Mouse (Mus musculus) liver, embryonic 13.5 days (tissue): ENCODE measurements at regions not wholly inside any gene's neighbourhood (a gene's known extent, or its start where the extent isn't known, plus 50 kb on each side); places are given as distances from the start of the nearest gene placed in this dataset.
A peak's percentile ranks its signal among the peaks of the same experiment; 100 is the strongest.

ENCODE experiments used
- ATAC-seq: fragments of 200-750 bp; cut with Nextera tagmentation; 2 replicates; pipeline ENCODE4 v1.8.0; 2017; ENCODE audit warnings: low read depth, mild to moderate bottlenecking, moderate number of reproducible peaks, moderate library complexity
- DNase-seq: peaks from one replicate; pipeline ENCODE4 v3.0.0; 2022
- H3K27ac ChIP-seq: fragments of 300-500 bp; sonication (generic); 2 replicates; pipeline ENCODE4 v1.5.1; 2015; ENCODE audit warnings: moderate library complexity, mild to moderate bottlenecking, inconsistent platforms
- H3K27me3 ChIP-seq: fragments of 300-500 bp; sonication (generic); 2 replicates; pipeline ENCODE4 v1.6.1; 2015; ENCODE audit warnings: mild to moderate bottlenecking, inconsistent platforms
- H3K36me3 ChIP-seq: fragments of 300-500 bp; sonication (generic); 2 replicates; pipeline ENCODE4 v1.6.1; 2015; ENCODE audit warnings: mild to moderate bottlenecking, inconsistent platforms
- H3K4me1 ChIP-seq: fragments of 300-500 bp; sonication (generic); replicated peaks from 2 replicates; pipeline ENCODE4 v1.6.1; 2015; ENCODE audit warnings: inconsistent platforms
- H3K4me2 ChIP-seq: fragments of 300-500 bp; sonication (generic); 2 replicates; pipeline ENCODE4 v1.6.1; 2015; ENCODE audit warnings: inconsistent platforms, mild to moderate bottlenecking, moderate library complexity
- H3K4me3 ChIP-seq: fragments of 300-500 bp; sonication (generic); replicated peaks from 2 replicates; pipeline ENCODE4 v1.5.1; 2015; ENCODE audit warnings: mild to moderate bottlenecking, inconsistent platforms
- H3K9ac ChIP-seq: fragments of 300-500 bp; sonication (generic); 2 replicates; pipeline ENCODE4 v1.6.1; 2015; ENCODE audit warnings: mild to moderate bottlenecking, inconsistent platforms
- H3K9me3 ChIP-seq: fragments of 300-500 bp; sonication (generic); replicated peaks from 2 replicates; pipeline ENCODE4 v1.6.1; 2016; ENCODE audit warnings: inconsistent platforms
- WGBS: fragments of 180-500 bp; shearing (Covaris S2); methylation state at CpG from one replicate; pipeline ENCODE4 v1.1.7; 2015; ENCODE audit not compliant: insufficient replicate concordance; 5-methylcytosine and 5-hydroxymethylcytosine counted together

GRCm38 (mm10) chr6:50926313-50926712 is 272.1 kb upstream of the Npvf start:
- peaks cover 4% of the 10 kb centered on the region; the same call in 1 of the 2 replicates for H3K27me3 ChIP-seq
- DNase-seq (no peak), ATAC-seq (no peak)
- H3K4me1 ChIP-seq = no peaks in the 10 kb centered on the region
- H3K36me3 ChIP-seq = no peaks in the 10 kb centered on the region
- H3K27ac ChIP-seq = no peak overlapping the region
- H3K4me3 ChIP-seq = no peak overlapping the region
- 34% methylated on average over 1 of the region's 1 CpGs for WGBS
- peaks cover 3% of the 10 kb centered on the region for H3K9me3 ChIP-seq
- H3K4me2 ChIP-seq = no peak overlapping the region
- H3K9ac ChIP-seq = no peak overlapping the region

- H3K9me3 ChIP-seq = peaks cover 3% of the 10 kb centered on the region
- 70% methylated on average over 9 of the region's 9 CpGs for WGBS
Measured at GRCm38 (mm10) chr6:50929503-50929902, 275.3 kb upstream of the Npvf start.

GRCm38 (mm10) chr6:50933510-50933909 is 279.3 kb upstream of the Npvf start:
- WGBS = 89% methylated on average over 6 of the region's 6 CpGs
- Histone ChIP-seq H3K4me3 (no peak overlapping the region), H3K36me3 (no peaks in the 10 kb centered on the region), H3K4me1 (no peaks in the 10 kb centered on the region), H3K4me2 (no peak overlapping the region), H3K9me3 (no peaks in the 10 kb centered on the region), H3K27me3 (0 out of 2 replicates have a peak, but pooled peaks cover 4% of the 10 kb centered on the region), H3K27ac (no peak overlapping the region), H3K9ac (no peak overlapping the region)
- no peak for DNase-seq
- ATAC-seq = no peak

More at GRCm38 (mm10) chr6:50929503-50929902, 275.3 kb upstream of the Npvf start:
- Histone ChIP-seq H3K27ac (no peak overlapping the region), H3K9ac (no peak overlapping the region), H3K4me2 (no peak overlapping the region), H3K4me1 (no peaks in the 10 kb centered on the region), H3K4me3 (no peak overlapping the region), H3K27me3 (peaks cover 4% of the 10 kb centered on the region; the same call in 1 of the 2 replicates), H3K36me3 (no peaks in the 10 kb centered on the region)
- no peak for ATAC-seq
- no peak for DNase-seq

- Histone ChIP-seq H3K36me3 (no peaks in the 10 kb centered on the region), H3K4me1 (no peaks in the 10 kb centered on the region), H3K9ac (no peak overlapping the region), H3K9me3 (no peaks in the 10 kb centered on the region), H3K27ac (no peak overlapping the region), H3K27me3 (0 out of 2 replicates have a peak, but pooled peaks cover 4% of the 10 kb centered on the region), H3K4me2 (no peak overlapping the region), H3K4me3 (no peak overlapping the region)
- ATAC-seq (no peak), DNase-seq (no peak)
- WGBS = 64% methylated on average over 10 of the region's 10 CpGs
Measured at GRCm38 (mm10) chr6:50934245-50934644, 280.0 kb upstream of the Npvf start.

- Histone ChIP-seq H3K27me3 (no peaks in the 10 kb centered on the region), H3K9ac (no peak overlapping the region), H3K27ac (no peak overlapping the region), H3K9me3 (no peaks in the 10 kb centered on the region), H3K4me3 (no peak overlapping the region), H3K36me3 (no peaks in the 10 kb centered on the region), H3K4me1 (no peaks in the 10 kb centered on the region), H3K4me2 (no peak overlapping the region)
- ATAC-seq (no peak), DNase-seq (no peak)
- WGBS = 73% methylated on average over 8 of the region's 8 CpGs
Measured at GRCm38 (mm10) chr6:50936306-50936705, 282.1 kb upstream of the Npvf start.

GRCm38 (mm10) chr6:50937094-50937493 is 282.9 kb upstream of the Npvf start:
- no peak overlapping the region for H3K4me3 ChIP-seq
- ATAC-seq (no peak), DNase-seq (peak; percentile 49)
- H3K27ac ChIP-seq = no peak overlapping the region
- 20% methylated on average over 9 of the region's 9 CpGs for WGBS
- no peaks in the 10 kb centered on the region for H3K36me3 ChIP-seq
- no peaks in the 10 kb centered on the region for H3K4me1 ChIP-seq
- no peaks in the 10 kb centered on the region for H3K27me3 ChIP-seq
- no peak overlapping the region for H3K4me2 ChIP-seq
- H3K9me3 ChIP-seq = no peaks in the 10 kb centered on the region
- H3K9ac ChIP-seq = no peak overlapping the region

- no peak overlapping the region for H3K4me2 ChIP-seq
- DNase-seq = no peak
- H3K9me3 ChIP-seq = no peaks in the 10 kb centered on the region
- H3K27ac ChIP-seq = no peak overlapping the region
- H3K4me1 ChIP-seq = no peaks in the 10 kb centered on the region
- WGBS = 23% methylated on average over 7 of the region's 7 CpGs
- H3K36me3 ChIP-seq = no peaks in the 10 kb centered on the region
- no peak overlapping the region for H3K9ac ChIP-seq
- H3K27me3 ChIP-seq = no peaks in the 10 kb centered on the region
- ATAC-seq = no peak
- H3K4me3 ChIP-seq = no peak overlapping the region
Measured at GRCm38 (mm10) chr6:50938879-50939278, 284.6 kb upstream of the Npvf start.

GRCm38 (mm10) chr6:50939440-50939839 is 285.2 kb upstream of the Npvf start:
- H3K4me1 ChIP-seq = no peaks in the 10 kb centered on the region
- no peak overlapping the region for H3K9ac ChIP-seq

GRCm38 (mm10) chr6:50940118-50940517 is 285.9 kb upstream of the Npvf start:
- Histone ChIP-seq H3K9me3 (no peaks in the 10 kb centered on the region), H3K4me3 (no peak overlapping the region), H3K36me3 (no peaks in the 10 kb centered on the region), H3K4me2 (no peak overlapping the region), H3K4me1 (no peaks in the 10 kb centered on the region), H3K27me3 (no peaks in the 10 kb centered on the region), H3K9ac (no peak overlapping the region), H3K27ac (no peak overlapping the region)
- 7% methylated on average over 1 of the region's 1 CpGs for WGBS
- ATAC-seq (no peak), DNase-seq (no peak)

More at GRCm38 (mm10) chr6:50939440-50939839, 285.2 kb upstream of the Npvf start:
- 43% methylated on average over 2 of the region's 2 CpGs for WGBS
- Histone ChIP-seq H3K9me3 (no peaks in the 10 kb centered on the region), H3K27me3 (no peaks in the 10 kb centered on the region), H3K4me2 (no peak overlapping the region), H3K27ac (no peak overlapping the region), H3K4me3 (no peak overlapping the region), H3K36me3 (no peaks in the 10 kb centered on the region)
- ATAC-seq = no peak
- no peak for DNase-seq

GRCm38 (mm10) chr6:50940641-50941398 is 286.6 kb upstream of the Npvf start:
- Histone ChIP-seq H3K4me1 (no peaks in the 10 kb centered on the region), H3K4me3 (no peak overlapping the region), H3K27me3 (no peaks in the 10 kb centered on the region), H3K9me3 (no peaks in the 10 kb centered on the region), H3K36me3 (no peaks in the 10 kb centered on the region), H3K9ac (no peak overlapping the region), H3K27ac (no peak overlapping the region), H3K4me2 (no peak overlapping the region)
- no peak for DNase-seq
- no peak for ATAC-seq
- 58% methylated on average over 10 of the region's 10 CpGs for WGBS

GRCm38 (mm10) chr6:50942696-50943095 is 288.5 kb upstream of the Npvf start:
- ATAC-seq = no peak
- Histone ChIP-seq H3K9ac (no peak overlapping the region), H3K27ac (no peak overlapping the region), H3K4me1 (no peaks in the 10 kb centered on the region), H3K27me3 (no peaks in the 10 kb centered on the region), H3K36me3 (no peaks in the 10 kb centered on the region), H3K4me3 (no peak overlapping the region), H3K9me3 (no peaks in the 10 kb centered on the region), H3K4me2 (no peak overlapping the region)
- WGBS = 64% methylated on average over 5 of the region's 5 CpGs
- DNase-seq = no peak

- no peaks in the 10 kb centered on the region for H3K36me3 ChIP-seq
- no peaks in the 10 kb centered on the region for H3K9me3 ChIP-seq
- no peaks in the 10 kb centered on the region for H3K4me1 ChIP-seq
- H3K27me3 ChIP-seq = no peaks in the 10 kb centered on the region
- no peak overlapping the region for H3K4me3 ChIP-seq
- 52% methylated on average over 4 of the region's 4 CpGs for WGBS
- no peak for DNase-seq
- H3K27ac ChIP-seq = no peak overlapping the region
- ATAC-seq = no peak
- H3K4me2 ChIP-seq = no peak overlapping the region
- no peak overlapping the region for H3K9ac ChIP-seq
Measured at GRCm38 (mm10) chr6:50948061-50948460, 293.8 kb upstream of the Npvf start.
